Mouse (Mus musculus): ENCODE results near the gene Nans.

GRCm38 (mm10) chr4:46497286-46497892 lies 8.3 kb downstream of the Nans start:
- TF ChIP-seq MAFK (IDR thresholded peaks at IDR 0.05; ENCODE audit: insufficient read depth, low read depth, low read length) (no peak), CHD2 (IDR thresholded peaks at IDR 0.05; ENCODE audit: low read depth, low read length) (no peak), ZNF384 (IDR thresholded peaks at IDR 0.05; ENCODE audit: low read depth, low read length) (0 out of 2 replicates have a peak, but pooled peaks have one; percentile 39), HCFC1 (IDR thresholded peaks at IDR 0.05; ENCODE audit: borderline replicate concordance, insufficient read depth, low read length) (no peak)

All from ES-E14 (cell line).